Mouse (Mus musculus): ENCODE data around the gene Bdnf.

GRCm38 (mm10) chr2:109776374-109776773 is 101.9 kb downstream of the Bdnf start:
- TF ChIP-seq POLR2A (IDR thresholded peaks at IDR 0.05; ENCODE audit: insufficient read length, low read depth) = no peak
- TF ChIP-seq CEBPB (IDR thresholded peaks at IDR 0.05; ENCODE audit: insufficient read depth, poor library complexity, severe bottlenecking) = no peak

Measured in myocyte (in vitro differentiated cells).